Mouse (Mus musculus) bone marrow macrophage, adult 2 months (primary cell): ENCODE results near the gene Aqp7. TPM values are rescaled to one million over a fixed set of nuclear protein-coding genes. Genes with fewer than 3 reads are reported as not detected.

ENCODE experiments used
- H3K27ac ChIP-seq: 2 replicates; pipeline ENCODE4 v1.5.1; 2012; ENCODE audit warnings: low read depth, low read length; ENCODE audit not compliant: insufficient read depth
- H3K4me1 ChIP-seq: 2 replicates; pipeline ENCODE4 v1.6.1; 2012; ENCODE audit warnings: low read length; ENCODE audit not compliant: control insufficient read depth, insufficient read depth
- H3K4me3 ChIP-seq: 2 replicates; pipeline ENCODE4 v1.5.1; 2012; ENCODE audit warnings: mild to moderate bottlenecking, low read length, moderate library complexity; ENCODE audit not compliant: insufficient read depth
- CTCF ChIP-seq: IDR thresholded peaks from 2 replicates; pipeline ENCODE4 v1.5.1; 2012; ENCODE audit warnings: low read depth, mild to moderate bottlenecking, low read length, moderate library complexity
- POLR2A ChIP-seq: IDR thresholded peaks from 2 replicates; pipeline ENCODE4 v1.6.1; 2012; ENCODE audit warnings: mild to moderate bottlenecking, low read depth, low read length, borderline replicate concordance
- polyA plus RNA-seq: library from polyadenylated mRNA; stranded (reverse); fragments of >200 nt; gene quantifications from 2 replicates; pipeline ENCODE4 v1.2.4, GENCODE M21; 2012; ENCODE audit not compliant: missing spikeins, insufficient read depth, insufficient read length

The Aqp7 gene
- polyA plus RNA-seq, 1 experiment: not detected

DNA sequence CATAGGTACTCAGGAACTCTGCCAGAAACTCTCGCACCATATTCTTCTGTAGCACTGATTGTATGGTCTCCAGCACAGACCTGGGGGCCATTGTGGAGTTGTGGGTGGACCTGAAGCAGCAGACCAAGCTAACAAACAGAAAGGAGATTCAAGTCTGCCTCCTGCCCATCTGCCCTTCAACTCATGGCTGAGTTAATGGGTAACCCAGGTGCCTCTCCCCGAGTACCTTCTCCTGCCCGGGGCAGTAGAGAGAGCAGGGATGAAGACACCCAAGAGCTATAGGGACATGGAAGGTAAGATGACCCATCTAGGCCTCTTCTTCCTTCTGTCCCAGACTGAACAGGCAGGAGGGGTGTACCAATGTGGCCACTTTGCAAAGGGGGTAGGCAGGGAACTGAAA lies 2.7 kb downstream of the Aqp7 start:
- Histone ChIP-seq H3K4me1 (peaks cover 5% of the 10 kb centered on the region), H3K27ac (no peak overlapping the region), H3K4me3 (no peak overlapping the region)
- TF ChIP-seq CTCF (no peak), POLR2A (no peak)

DNA sequence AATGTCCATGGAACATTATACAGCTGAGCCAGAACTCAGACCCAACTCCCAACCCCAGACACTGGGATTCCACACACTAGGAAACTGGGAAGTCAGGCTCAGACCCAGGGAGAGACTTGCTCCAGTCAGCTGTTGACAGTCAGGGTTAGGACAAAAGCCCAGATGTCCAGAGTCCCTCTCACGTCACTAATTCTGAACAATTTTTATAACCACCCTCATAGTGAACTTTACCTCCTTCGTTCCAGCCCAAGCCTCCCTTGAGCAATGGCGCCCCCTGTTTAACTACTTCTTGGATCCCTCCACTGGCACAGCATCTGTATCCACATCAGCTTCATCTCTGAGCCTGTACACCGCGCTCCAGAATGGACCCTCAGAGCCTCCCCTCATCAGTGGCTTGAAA lies 4.0 kb downstream of the Aqp7 start:
- Histone ChIP-seq H3K27ac (no peak overlapping the region), H3K4me1 (peaks cover 5% of the 10 kb centered on the region), H3K4me3 (no peak overlapping the region)
- no peak for TF ChIP-seq POLR2A
- no peak for TF ChIP-seq CTCF

DNA sequence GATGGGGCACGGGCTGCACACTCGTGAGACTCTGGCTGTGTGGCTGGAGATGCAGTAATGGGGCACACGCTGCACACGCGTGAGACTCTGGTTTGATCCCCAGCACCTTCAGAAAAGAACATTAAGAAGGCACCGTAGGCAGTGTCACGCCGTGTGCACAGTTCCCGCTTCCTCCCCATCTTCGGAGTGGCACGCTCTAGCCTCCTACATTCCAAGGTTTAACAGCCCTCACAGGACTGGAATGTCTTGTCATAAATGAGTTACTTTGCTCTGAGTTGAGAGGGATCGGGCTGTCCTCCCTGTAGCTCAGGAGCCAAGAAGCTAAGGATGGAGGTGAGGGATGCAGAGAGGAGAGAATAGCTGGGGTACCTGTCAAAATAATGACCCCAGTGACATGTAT lies 5.1 kb downstream of the Aqp7 start:
- Histone ChIP-seq H3K4me1 (no peaks in the 10 kb centered on the region), H3K4me3 (no peak overlapping the region), H3K27ac (no peak overlapping the region)
- TF ChIP-seq CTCF: no peak
- TF ChIP-seq POLR2A: no peak

DNA sequence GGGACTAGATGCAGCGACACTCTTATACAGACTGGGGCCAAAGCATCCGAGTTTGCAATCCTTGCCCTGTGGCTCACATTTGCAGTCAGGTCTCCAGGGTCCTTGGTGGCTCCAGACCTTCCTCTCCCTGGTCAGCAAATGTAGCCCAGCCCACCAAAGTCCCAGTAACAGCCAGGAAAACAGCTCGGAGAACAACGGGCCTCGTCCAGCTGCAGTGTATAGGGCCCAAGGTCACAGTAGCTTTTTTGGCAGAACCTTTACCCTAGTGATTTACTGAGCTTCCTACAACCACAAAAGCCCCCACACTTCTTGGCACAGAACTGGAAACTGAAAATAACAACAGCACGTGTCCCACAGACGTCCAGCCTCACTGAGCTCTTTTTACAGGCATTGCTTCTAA lies 7.0 kb downstream of the Aqp7 start:
- Histone ChIP-seq H3K27ac (no peak overlapping the region), H3K4me3 (no peak overlapping the region), H3K4me1 (peaks cover 2% of the 10 kb centered on the region)
- TF ChIP-seq POLR2A: no peak
- TF ChIP-seq CTCF: no peak

DNA sequence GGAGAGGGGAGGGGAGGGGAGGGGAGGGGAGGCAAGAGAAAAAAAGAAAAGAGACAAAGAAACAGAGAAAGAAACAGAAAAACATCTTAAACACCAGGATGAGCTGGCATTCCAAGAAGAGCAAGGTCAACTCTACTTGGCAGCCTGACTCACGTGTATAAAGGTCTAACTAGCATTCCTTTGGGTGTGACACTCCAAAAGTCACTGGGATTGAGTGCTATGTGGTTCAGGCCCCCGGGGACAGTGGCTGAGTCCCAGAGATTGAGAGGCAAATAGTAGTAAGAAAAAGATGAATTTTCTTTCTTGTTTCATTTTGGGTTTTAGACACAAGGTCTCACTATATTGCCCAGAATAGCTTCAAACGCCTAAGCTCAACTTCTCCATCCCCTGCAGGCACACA lies 10.0 kb downstream of the Aqp7 start:
- Histone ChIP-seq H3K27ac (no peak overlapping the region), H3K4me3 (no peak overlapping the region), H3K4me1 (peaks cover 2% of the 10 kb centered on the region)
- TF ChIP-seq POLR2A (no peak), CTCF (no peak)

DNA sequence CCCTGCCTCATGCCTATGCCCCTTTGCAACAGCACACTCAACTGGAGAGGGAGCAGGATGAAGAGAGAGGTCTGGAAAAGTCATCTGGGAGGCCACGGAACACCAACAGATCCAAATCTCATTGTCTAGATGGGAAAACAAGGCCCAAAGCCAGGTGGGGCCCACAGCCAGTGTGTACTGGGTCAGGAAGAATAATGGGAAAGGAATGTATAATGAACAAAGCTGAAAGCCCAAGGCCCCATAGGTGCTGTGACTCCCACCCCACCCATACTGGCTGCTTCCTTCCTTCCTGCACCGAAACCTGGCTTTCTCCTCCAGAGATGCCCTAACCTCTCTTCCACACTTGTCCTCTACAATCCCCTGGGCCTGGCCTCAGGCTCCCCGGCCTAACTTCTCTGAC lies 16.7 kb downstream of the Aqp7 start:
- Histone ChIP-seq H3K27ac (no peak overlapping the region), H3K4me1 (peaks cover 16% of the 10 kb centered on the region), H3K4me3 (no peak overlapping the region)
- TF ChIP-seq CTCF (no peak), POLR2A (no peak)

DNA sequence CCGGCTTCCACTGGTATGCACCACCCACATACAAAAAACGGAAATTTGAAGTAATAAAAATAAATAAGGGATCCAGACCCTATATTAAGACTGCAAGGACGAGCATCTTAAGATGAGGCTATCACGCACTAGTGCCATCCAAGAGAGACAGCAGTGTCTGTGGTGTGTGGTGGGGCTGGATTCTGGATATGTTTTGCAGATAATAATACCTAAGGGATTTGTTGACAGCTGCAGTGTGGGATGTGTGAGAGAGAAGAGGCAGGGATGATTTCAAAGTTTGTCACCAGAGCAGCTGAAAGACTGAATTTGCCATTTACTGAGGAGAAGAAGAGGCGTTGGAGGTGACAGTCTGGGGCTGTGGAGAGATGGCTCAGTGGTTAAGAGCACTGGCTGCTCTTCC lies 18.6 kb downstream of the Aqp7 start:
- no peak overlapping the region for H3K27ac ChIP-seq

DNA sequence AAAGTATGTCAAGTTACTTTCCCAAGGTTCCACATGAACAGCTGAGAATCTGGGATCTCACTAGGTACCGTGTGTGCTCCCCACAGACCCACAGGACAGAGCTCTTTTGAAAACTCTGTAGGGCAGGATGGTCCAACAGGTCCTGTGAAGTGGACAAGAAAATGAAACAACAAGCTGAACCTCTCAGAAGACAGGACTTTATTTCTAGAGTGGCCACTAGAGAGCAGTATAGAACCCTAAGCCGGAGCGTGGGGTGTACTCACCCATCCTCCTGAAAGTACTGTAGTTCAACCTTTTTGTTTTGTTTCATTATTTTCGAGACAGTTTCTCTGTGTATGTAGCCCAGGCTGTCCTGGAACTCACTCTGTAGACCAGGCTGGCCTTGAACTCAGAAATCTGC lies 19.7 kb downstream of the Aqp7 start:
- Histone ChIP-seq H3K27ac (no peak overlapping the region), H3K4me1 (peaks cover 27% of the 10 kb centered on the region), H3K4me3 (no peak overlapping the region)
- TF ChIP-seq CTCF (peak; percentile 28; the same call in 1 of the 2 replicates), POLR2A (no peak)

More for the DNA sequence above, 18.6 kb downstream of the Aqp7 start:
- TF ChIP-seq POLR2A: no peak
- no peak for TF ChIP-seq CTCF
- H3K4me3 ChIP-seq: no peak overlapping the region
- H3K4me1 ChIP-seq: peaks cover 27% of the 10 kb centered on the region

DNA sequence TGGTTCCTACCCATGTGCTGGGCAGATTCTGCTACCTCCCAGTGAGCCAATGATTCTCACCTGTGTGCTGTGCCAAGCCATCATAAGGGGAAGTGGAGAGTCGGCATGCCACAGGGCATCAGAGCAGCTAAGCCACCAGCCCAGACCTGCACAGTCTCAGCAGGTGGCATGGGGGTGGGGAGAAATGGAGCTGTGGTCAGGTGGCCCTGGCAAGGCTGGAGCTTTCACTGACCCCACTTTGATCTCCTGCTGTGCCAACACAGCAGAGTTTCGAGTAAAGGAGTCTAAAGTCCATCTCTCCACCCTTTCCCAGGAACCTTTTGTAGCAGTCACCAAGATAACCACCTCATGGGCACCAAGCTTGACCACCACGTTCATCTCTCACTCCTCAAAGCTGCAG lies 20.1 kb downstream of the Aqp7 start:
- TF ChIP-seq CTCF (no peak), POLR2A (no peak)
- no peak overlapping the region for H3K4me3 ChIP-seq
- no peak overlapping the region for H3K27ac ChIP-seq
- H3K4me1 ChIP-seq: peaks cover 27% of the 10 kb centered on the region

DNA sequence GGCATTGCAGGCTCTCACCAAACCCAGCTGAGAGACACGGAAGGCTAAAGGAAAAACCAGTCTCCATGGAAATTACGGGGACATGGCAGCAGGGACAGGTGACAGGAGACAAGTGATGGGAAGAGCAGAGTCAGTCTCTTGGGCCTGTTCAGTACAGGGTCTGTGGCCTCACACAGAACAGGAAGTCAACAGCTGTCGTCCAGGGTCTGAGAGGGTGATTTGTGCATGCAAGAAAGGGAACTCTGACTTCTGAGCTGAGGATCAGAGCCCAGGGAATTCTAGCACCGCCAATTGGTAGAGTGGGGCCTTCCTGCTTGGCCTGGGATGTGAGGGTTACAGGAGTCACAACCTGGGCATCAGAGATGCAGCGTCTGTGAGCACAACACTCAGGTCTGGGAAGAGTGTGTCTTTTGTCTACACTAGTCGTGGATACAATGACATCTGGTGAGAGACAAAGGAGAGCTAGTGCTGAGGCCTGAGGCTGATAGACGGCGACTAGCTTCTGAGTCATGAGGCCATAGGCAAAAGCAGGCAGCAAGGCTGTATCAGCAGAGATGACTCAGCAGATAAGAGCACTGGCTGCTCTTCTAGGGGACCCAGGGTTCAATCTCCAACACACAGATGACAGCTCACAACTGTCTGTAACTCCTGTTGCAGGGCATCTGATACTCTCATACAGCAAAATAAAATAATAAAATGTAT lies 21.7 kb downstream of the Aqp7 start:
- no peak for TF ChIP-seq CTCF
- Histone ChIP-seq H3K27ac (peak overlapping the region; percentile 49), H3K4me1 (peaks cover 21% of the 10 kb centered on the region), H3K4me3 (no peak overlapping the region)

DNA sequence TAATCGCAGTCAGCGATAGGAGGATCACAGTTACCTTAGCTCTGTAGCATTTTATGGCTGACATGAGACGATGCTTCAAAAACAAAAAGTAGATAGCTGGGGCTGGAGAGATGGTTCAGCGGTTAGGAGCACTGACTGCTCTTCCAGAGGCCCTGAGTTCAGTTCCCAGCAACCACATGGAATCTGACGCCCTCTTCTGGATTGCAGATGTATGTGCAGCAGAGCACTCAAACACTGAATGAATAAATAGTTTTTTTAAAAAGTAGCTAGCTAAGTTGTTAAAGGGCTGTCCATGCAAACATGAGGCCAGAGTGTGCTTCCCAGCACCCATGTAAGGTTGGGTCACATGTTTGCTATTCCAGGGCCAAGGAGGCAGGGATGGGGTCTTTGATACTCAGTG lies 26.8 kb downstream of the Aqp7 start:
- Histone ChIP-seq H3K4me3 (no peak overlapping the region), H3K27ac (no peak overlapping the region), H3K4me1 (peaks cover 9% of the 10 kb centered on the region)
- TF ChIP-seq CTCF (no peak), POLR2A (no peak)
